In the genomic region with DNA sequence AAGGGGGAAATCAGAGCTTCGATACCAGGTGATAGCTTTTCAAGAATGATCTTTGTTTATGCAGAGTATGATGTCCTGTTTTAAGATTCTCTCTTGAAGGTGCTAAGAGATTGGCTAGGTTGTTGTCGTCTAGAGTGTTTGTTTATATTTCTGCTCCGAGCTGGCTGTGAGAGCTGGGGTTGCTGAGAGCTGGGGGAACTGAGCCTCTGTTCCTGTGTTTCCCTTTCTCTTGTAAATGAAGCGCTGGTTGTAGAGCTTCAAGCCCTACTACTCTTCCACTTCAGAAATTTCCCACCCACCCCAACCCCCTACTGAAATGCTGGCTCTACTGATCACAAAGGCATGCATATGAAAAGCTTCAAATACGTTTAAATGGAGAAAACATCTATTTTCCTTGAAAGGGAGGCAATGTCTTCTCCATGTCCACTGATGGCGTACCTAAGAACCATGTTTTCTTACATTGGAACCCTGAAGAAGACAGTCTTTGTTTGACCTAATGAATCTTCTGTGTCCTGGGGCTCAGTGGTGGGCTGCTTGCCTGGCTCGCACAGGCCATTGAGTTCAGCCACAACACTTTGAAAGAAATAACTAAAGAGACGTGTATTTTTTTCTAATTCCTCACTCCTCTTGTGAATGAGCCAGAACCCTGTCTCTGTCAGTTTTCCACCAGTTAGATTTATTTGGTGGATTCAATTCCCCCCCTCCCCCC, we compare ENCODE assay signal across 12 mouse cellular contexts. TPM values are rescaled to one million over a fixed set of nuclear protein-coding genes. Genes with fewer than 3 reads are reported as not detected.
A peak's percentile ranks its signal among the peaks of the same experiment; 100 is the strongest.
DNase-seq lines count a peak whose midpoint lies in the region; ATAC-seq and TF ChIP-seq lines count a peak whose summit lies in the region.
"Had no signal": no experiment of that assay in that cellular context is flagged by ENCODE, and none has a peak within 500 bp of the region (broad histone marks: within the 10 kb centered on the region; RNA-seq: fewer than 3 reads in every experiment).

No protein-coding gene starts in this region.

- H3K9me3 ChIP-seq in kidney, embryonic 16.5 days (ENCODE audit: low read length), result no peaks in the 10 kb centered on the region
- no peaks in the 10 kb centered on the region for H3K9me3 ChIP-seq in forebrain, embryonic 10.5 days
- no peaks in the 10 kb centered on the region for H3K9me3 ChIP-seq in hindbrain, postnatal 0 days (ENCODE audit: low read length)
- H3K9me3 ChIP-seq: neural tube, embryonic 12.5 days had no signal

- ATAC-seq in kidney, embryonic 16.5 days (ENCODE audit: low FRiP score, low TSS enrichment), result no peak
- ATAC-seq in hindbrain, postnatal 0 days, result no peak
- ATAC-seq in megakaryocyte progenitor cell, adult 5-6 weeks (replicated peaks; ENCODE audit: poor library complexity), result no peak

- no peak overlapping the region for H3K4me3 ChIP-seq in kidney, embryonic 16.5 days (ENCODE audit: low read length)
- peak overlapping the region; percentile 19; the same call in 1 of the 2 replicates for H3K4me3 ChIP-seq in forebrain, embryonic 10.5 days
- no peak overlapping the region for H3K4me3 ChIP-seq in hindbrain, postnatal 0 days (ENCODE audit: low read length)
- H3K4me3 ChIP-seq: neural tube, embryonic 12.5 days had no signal

- H3K27me3 ChIP-seq in kidney, embryonic 16.5 days (ENCODE audit: insufficient read depth, low read length), result no peaks in the 10 kb centered on the region
- peaks cover 27% of the 10 kb centered on the region for H3K27me3 ChIP-seq in forebrain, embryonic 10.5 days (ENCODE audit: poor library complexity, severe bottlenecking)
- H3K27me3 ChIP-seq in hindbrain, postnatal 0 days (ENCODE audit: insufficient read depth, low read length), result no peaks in the 10 kb centered on the region
- H3K27me3 ChIP-seq: neural tube, embryonic 12.5 days had no signal

- TF ChIP-seq CTCF in hindbrain, postnatal 0 days (IDR thresholded peaks at IDR 0.05; ENCODE audit: low read depth), result no peak

- no peak for DNase-seq in kidney, adult 8-10 months
- peak; percentile 64 for DNase-seq in ES-CJ7 (ENCODE audit: low read depth, low spot score)
- DNase-seq in forebrain, embryonic 10.5 days (ENCODE audit: extremely low spot score, low spot score), result no peak
- DNase-seq in hindbrain, postnatal 0 days (ENCODE audit: low spot score), result no peak
- no peak for DNase-seq in adrenal gland, postnatal 14 days
- DNase-seq in adrenal gland, postnatal 36 days, result no peak
- DNase-seq: gastrocnemius, postnatal 25 days; layer of hippocampus, adult 9-11 months had no signal

- H3K4me2 ChIP-seq in kidney, embryonic 16.5 days (replicated peaks; ENCODE audit: low read depth, low read length), result peak overlapping the region; percentile 32
- peak overlapping the region; percentile 29; the same call in 1 of the 2 replicates for H3K4me2 ChIP-seq in hindbrain, postnatal 0 days (ENCODE audit: low read depth, low read length)
- H3K4me2 ChIP-seq: neural tube, embryonic 12.5 days had no signal

- no peak overlapping the region for H3K27ac ChIP-seq in kidney, embryonic 16.5 days (ENCODE audit: low read length)
- H3K27ac ChIP-seq in forebrain, embryonic 10.5 days, result no peak overlapping the region
- H3K27ac ChIP-seq in hindbrain, postnatal 0 days, result peak overlapping the region; percentile 29
- H3K27ac ChIP-seq: macrophage; neural tube, embryonic 12.5 days had no signal

- H3K4me1 ChIP-seq in kidney, embryonic 16.5 days (ENCODE audit: insufficient read depth, low read length), result peaks cover 26% of the 10 kb centered on the region
- peaks cover 41% of the 10 kb centered on the region for H3K4me1 ChIP-seq in forebrain, embryonic 10.5 days
- peaks cover 4% of the 10 kb centered on the region; the same call in 1 of the 2 replicates for H3K4me1 ChIP-seq in hindbrain, postnatal 0 days (ENCODE audit: insufficient read depth, low read length)

- 42% methylated on average over 8 of the region's 8 CpGs for WGBS in kidney, embryonic 16.5 days
- 16% methylated on average over 8 of the region's 8 CpGs for WGBS in forebrain, embryonic 10.5 days
- 29% methylated on average over 8 of the region's 8 CpGs for WGBS in hindbrain, postnatal 0 days

- no peak overlapping the region for H3K9ac ChIP-seq in kidney, embryonic 16.5 days (replicated peaks; ENCODE audit: low read length)
- no peak overlapping the region for H3K9ac ChIP-seq in hindbrain, postnatal 0 days (replicated peaks; ENCODE audit: low read length)
- H3K9ac ChIP-seq: neural tube, embryonic 12.5 days had no signal

- H3K36me3 ChIP-seq in kidney, embryonic 16.5 days (ENCODE audit: insufficient read depth, low read length), result no peaks in the 10 kb centered on the region
- peaks cover 19% of the 10 kb centered on the region for H3K36me3 ChIP-seq in forebrain, embryonic 10.5 days (replicated peaks)
- H3K36me3 ChIP-seq in hindbrain, postnatal 0 days (ENCODE audit: insufficient read depth, low read length), result no peaks in the 10 kb centered on the region
- H3K36me3 ChIP-seq: neural tube, embryonic 12.5 days had no signal

RNA-seq across cellular contexts. Expression of gene Cachd1, which starts 35.5 kb away (rescaled TPM):
- polyA plus RNA-seq in kidney, embryonic 16.5 days (2015; fragmentation: Nextera tagmentation; extraction: Ambion mirVana), result 12.0 and 17.9 TPM in 2 replicates
- polyA plus RNA-seq in forebrain, embryonic 10.5 days (2016; fragmentation: Nextera tagmentation; extraction: Ambion mirVana), result 25.5 and 26.8 TPM in 2 replicates
- 30.3 and 30.9 TPM in 2 replicates for total RNA-seq in hindbrain, postnatal 0 days (2014; rRNA removed)
- polyA plus RNA-seq in hindbrain, postnatal 0 days (2015; fragmentation: Nextera tagmentation; extraction: Ambion mirVana), result 14.6 and 15.3 TPM in 2 replicates
- 8.4 and 12.9 TPM in 2 replicates for total RNA-seq in adrenal gland, postnatal 14 days (2021)
- total RNA-seq in megakaryocyte progenitor cell, adult 5-6 weeks (2015), result 1.1 and 4.2 TPM in 2 replicates
- 0.08 and 6.4 TPM in 2 replicates for total RNA-seq in megakaryocyte progenitor cell, adult 5-6 weeks (2017)
- 10 to 100 TPM in 1 of 2 experiments, 1 to 10 TPM in 1; 8.6 to 12.1 TPM for total RNA-seq in adrenal gland, postnatal 36 days (2021)
- polyA plus RNA-seq: macrophage had no signal
